ENCODE assay signal across 21 mouse cellular contexts in genomic region chr9:45367716-45368115, GRCm38 (mm10). TPM values are rescaled to one million over a fixed set of nuclear protein-coding genes. Genes with fewer than 3 reads are reported as not detected.
"Had no signal": no experiment of that assay in that cellular context is flagged by ENCODE, and none has a peak within 500 bp of the region (broad histone marks: within the 10 kb centered on the region; RNA-seq: fewer than 3 reads in every experiment).

No protein-coding gene starts in this region.

- DNase-seq: kidney, adult 18-20 months; kidney, postnatal 10 days; liver; liver, embryonic 13.5 days; liver, postnatal 0 days; lung, postnatal 14 days; midbrain, embryonic 14.5 days; right cerebral cortex, adult 18-20 months; right cerebral cortex, postnatal 25 days; thymus, postnatal 36 days had no signal

- H3K27ac ChIP-seq: intestine, embryonic 15.5 days; limb, embryonic 12.5 days; liver, embryonic 13.5 days; lung, embryonic 15.5 days; neural tube, embryonic 15.5 days; stomach, postnatal 0 days had no signal

- H3K9me3 ChIP-seq: intestine, embryonic 15.5 days; limb, embryonic 12.5 days; liver, embryonic 13.5 days; lung, embryonic 15.5 days; neural tube, embryonic 15.5 days had no signal

- H3K36me3 ChIP-seq: intestine, embryonic 15.5 days; limb, embryonic 12.5 days; liver, embryonic 13.5 days; lung, embryonic 15.5 days; neural tube, embryonic 15.5 days had no signal

- H3K4me3 ChIP-seq: intestine, embryonic 15.5 days; limb, embryonic 12.5 days; liver, embryonic 13.5 days; lung, embryonic 15.5 days; myocyte; neural tube, embryonic 15.5 days had no signal

- ATAC-seq: intestine, embryonic 15.5 days; liver, postnatal 0 days had no signal

- H3K27me3 ChIP-seq: limb, embryonic 12.5 days; neural tube, embryonic 15.5 days had no signal

- H3K4me1 ChIP-seq: liver, embryonic 13.5 days had no signal

- H3K9ac ChIP-seq: intestine, embryonic 15.5 days; limb, embryonic 12.5 days; liver, embryonic 13.5 days; liver, postnatal 0 days; lung, embryonic 15.5 days; neural tube, embryonic 15.5 days had no signal

- H3K4me2 ChIP-seq: intestine, embryonic 15.5 days; limb, embryonic 12.5 days; liver, embryonic 13.5 days; lung, embryonic 15.5 days; neural tube, embryonic 15.5 days had no signal

RNA-seq across cellular contexts. Expression of gene Fxyd2, which starts 31.8 kb away (rescaled TPM):
- total RNA-seq: megakaryocyte-erythroid progenitor cell, adult 5-6 weeks had no signal

RNA-seq across cellular contexts. Expression of gene Tmprss13, which starts 48.8 kb away (rescaled TPM):
- total RNA-seq: layer of hippocampus, postnatal 25 days; left cerebral cortex, adult 8-10 months; left cerebral cortex, postnatal 25 days; megakaryocyte-erythroid progenitor cell, adult 5-6 weeks had no signal
- polyA plus RNA-seq: liver, embryonic 13.5 days; liver, postnatal 0 days; myocyte; neural tube, embryonic 11.5 days had no signal

RNA-seq across cellular contexts. Expression of gene Dscaml1, which starts 58.7 kb away (rescaled TPM):
- total RNA-seq: megakaryocyte-erythroid progenitor cell, adult 5-6 weeks had no signal
- polyA plus RNA-seq: liver, embryonic 13.5 days; liver, postnatal 0 days; myocyte had no signal
